Mouse (Mus musculus) liver, embryonic 16.5 days (tissue): ENCODE data around the gene Ciao2a. TPM values are rescaled to one million over a fixed set of nuclear protein-coding genes. Genes with fewer than 3 reads are reported as not detected.

ENCODE experiments used
- ATAC-seq: fragments of 200-750 bp; cut with Nextera tagmentation; 2 replicates; pipeline ENCODE4 v1.8.0; 2017; ENCODE audit warnings: low read depth, mild to moderate bottlenecking, moderate number of reproducible peaks, moderate library complexity
- H3K27ac ChIP-seq: fragments of 300-500 bp; sonication (generic); 2 replicates; pipeline ENCODE4 v1.5.1; 2014; ENCODE audit warnings: mild to moderate bottlenecking, low read length
- H3K27me3 ChIP-seq: fragments of 300-500 bp; sonication (generic); 2 replicates; pipeline ENCODE4 v1.6.1; 2014; ENCODE audit warnings: low read depth, low read length, mixed read lengths; ENCODE audit not compliant: control insufficient read depth, insufficient read depth
- H3K36me3 ChIP-seq: fragments of 300-500 bp; sonication (generic); 2 replicates; pipeline ENCODE4 v1.6.1; 2014; ENCODE audit warnings: mild to moderate bottlenecking; ENCODE audit not compliant: control insufficient read depth, insufficient read depth
- H3K4me1 ChIP-seq: fragments of 300-500 bp; sonication (generic); 2 replicates; pipeline ENCODE4 v1.6.1; 2014; ENCODE audit warnings: low read depth, low read length, mixed read lengths; ENCODE audit not compliant: control insufficient read depth
- H3K4me2 ChIP-seq: fragments of 300-500 bp; sonication (generic); 2 replicates; pipeline ENCODE4 v1.6.1; 2014; ENCODE audit warnings: low read depth, low read length, mixed read lengths
- H3K4me3 ChIP-seq: fragments of 300-500 bp; sonication (generic); 2 replicates; pipeline ENCODE4 v1.5.1; 2014; ENCODE audit warnings: low read depth, mild to moderate bottlenecking, low read length
- H3K9ac ChIP-seq: fragments of 300-500 bp; sonication (generic); 2 replicates; pipeline ENCODE4 v1.6.1; 2014; ENCODE audit warnings: low read depth, low read length
- H3K9me3 ChIP-seq: fragments of 300-500 bp; sonication (generic); replicated peaks from 2 replicates; pipeline ENCODE4 v1.6.1; 2016; ENCODE audit warnings: low read length; ENCODE audit not compliant: control insufficient read depth
- WGBS: fragments of 180-500 bp; shearing (Covaris S2); extraction: QIAGEN DNeasy Blood & Tissue Kit; methylation state at CpG from one replicate; pipeline ENCODE4 v1.1.7; 2014; ENCODE audit not compliant: insufficient replicate concordance; 5-methylcytosine and 5-hydroxymethylcytosine counted together
- polyA plus RNA-seq: library from polyadenylated mRNA; unstranded; fragments of >200 nt; fragmentation: Nextera tagmentation; extraction: Ambion mirVana; gene quantifications from 2 replicates; pipeline ENCODE4 v1.2.1, GENCODE M21; 2015

Ciao2a gene
- polyA plus RNA-seq, 1 experiment from 2014 or later: 110 TPM

GRCm38 (mm10) chr9:66181126-66181825, 54.9 kb downstream of the Ciao2a start:
- Histone ChIP-seq H3K27ac (peak overlapping the region; percentile 98), H3K4me1 (peaks cover 86% of the 10 kb centered on the region), H3K36me3 (no peaks in the 10 kb centered on the region), H3K4me2 (peak overlapping the region; percentile 71), H3K27me3 (no peaks in the 10 kb centered on the region), H3K9me3 (no peaks in the 10 kb centered on the region), H3K9ac (peak overlapping the region; percentile 72), H3K4me3 (peak overlapping the region; percentile 40)
- peak; percentile 66 for ATAC-seq
- WGBS: 24% methylated on average over 4 of the region's 4 CpGs

- peak overlapping the region; percentile 40 for H3K4me3 ChIP-seq
- H3K4me2 ChIP-seq: peak overlapping the region; percentile 71
- peaks cover 90% of the 10 kb centered on the region for H3K4me1 ChIP-seq
- H3K27me3 ChIP-seq: no peaks in the 10 kb centered on the region
- H3K9me3 ChIP-seq: no peaks in the 10 kb centered on the region
- H3K36me3 ChIP-seq: no peaks in the 10 kb centered on the region
- ATAC-seq: peak; percentile 89
- peak overlapping the region; percentile 72 for H3K9ac ChIP-seq
- H3K27ac ChIP-seq: peak overlapping the region; percentile 98
- 18% methylated on average over 11 of the region's 11 CpGs for WGBS
These were observed 55.6 kb downstream of the Ciao2a start for GRCm38 (mm10) chr9:66181826-66182678.

- Histone ChIP-seq H3K4me3 (peak overlapping the region; percentile 34), H3K9ac (peak overlapping the region; percentile 58), H3K9me3 (no peaks in the 10 kb centered on the region), H3K27ac (peak overlapping the region; percentile 98), H3K27me3 (no peaks in the 10 kb centered on the region), H3K36me3 (no peaks in the 10 kb centered on the region), H3K4me2 (peak overlapping the region; percentile 71), H3K4me1 (peaks cover 89% of the 10 kb centered on the region)
- 24% methylated on average over 3 of the region's 3 CpGs for WGBS
- peak; percentile 41 for ATAC-seq
These were observed 56.2 kb downstream of the Ciao2a start for GRCm38 (mm10) chr9:66182679-66182993.

- H3K27ac ChIP-seq: peak overlapping the region; percentile 98
- H3K27me3 ChIP-seq: no peaks in the 10 kb centered on the region
- ATAC-seq: no peak
- peak overlapping the region; percentile 34; the same call in 1 of the 2 replicates for H3K4me3 ChIP-seq
- peak overlapping the region; percentile 58 for H3K9ac ChIP-seq
- H3K9me3 ChIP-seq: no peaks in the 10 kb centered on the region
- peaks cover 88% of the 10 kb centered on the region for H3K4me1 ChIP-seq
- no peaks in the 10 kb centered on the region for H3K36me3 ChIP-seq
- peak overlapping the region; percentile 71 for H3K4me2 ChIP-seq
- WGBS: 46% methylated on average over 3 of the region's 3 CpGs
These were observed 56.6 kb downstream of the Ciao2a start for GRCm38 (mm10) chr9:66183023-66183422.

GRCm38 (mm10) chr9:66184572-66184971, 58.2 kb downstream of the Ciao2a start:
- Histone ChIP-seq H3K9me3 (no peaks in the 10 kb centered on the region), H3K4me3 (no peak overlapping the region), H3K4me2 (no peak overlapping the region), H3K27ac (peak overlapping the region; percentile 20), H3K9ac (0 out of 2 replicates have a peak overlapping the region, but pooled peaks have one; percentile 9), H3K27me3 (no peaks in the 10 kb centered on the region), H3K36me3 (no peaks in the 10 kb centered on the region), H3K4me1 (peaks cover 83% of the 10 kb centered on the region)
- no peak for ATAC-seq
- 92% methylated on average over 5 of the region's 5 CpGs for WGBS

- no peaks in the 10 kb centered on the region for H3K27me3 ChIP-seq
- WGBS: 18% methylated on average over 6 of the region's 6 CpGs
- peak overlapping the region; percentile 87 for H3K27ac ChIP-seq
- no peaks in the 10 kb centered on the region for H3K36me3 ChIP-seq
- H3K4me1 ChIP-seq: peaks cover 65% of the 10 kb centered on the region
- no peak for ATAC-seq
- no peak overlapping the region for H3K4me3 ChIP-seq
- no peaks in the 10 kb centered on the region for H3K9me3 ChIP-seq
- H3K9ac ChIP-seq: peak overlapping the region; percentile 35
- H3K4me2 ChIP-seq: peak overlapping the region; percentile 23; the same call in 1 of the 2 replicates
These were observed 60.0 kb downstream of the Ciao2a start for GRCm38 (mm10) chr9:66186426-66186825.

Other genes starting within 250 kb of the Ciao2a start
- 68.3 and 78.4 TPM in 2 replicates for gene Pclaf, start 236.4 kb upstream of the Ciao2a start, polyA plus RNA-seq
- 9.8 and 11.6 TPM in 2 replicates for gene Trip4, start 217.8 kb upstream of the Ciao2a start, polyA plus RNA-seq
- 3.5 and 3.7 TPM in 2 replicates for gene Csnk1g1, start 217.7 kb upstream of the Ciao2a start, polyA plus RNA-seq
- 412 and 425 TPM in 2 replicates for gene Ppib, start 66.4 kb upstream of the Ciao2a start, polyA plus RNA-seq
- gene Snx22, start 56.9 kb upstream of the Ciao2a start, polyA plus RNA-seq: 30.5 and 31.3 TPM in 2 replicates
- gene Snx1, start within 50 bp of the Ciao2a start, polyA plus RNA-seq: 59.6 and 63.8 TPM in 2 replicates
- 32.7 and 33.7 TPM in 2 replicates for gene Dapk2, start 31.6 kb downstream of the Ciao2a start, polyA plus RNA-seq
- gene Herc1, start 223.8 kb downstream of the Ciao2a start, polyA plus RNA-seq: 29.2 and 30.6 TPM in 2 replicates